Mouse (Mus musculus) kidney, adult 2 months (tissue): ENCODE data around the gene Kif16b.

Experiments used
- CTCF ChIP-seq: fragments of 200-500 bp; conservative IDR thresholded peaks from 2 replicates; pipeline ENCODE4 v1.5.1; 2011; ENCODE audit warnings: low read depth, mild to moderate bottlenecking, control low read depth, low read length, moderate library complexity, mixed read lengths; ENCODE audit not compliant: insufficient read depth, insufficient read length
- POLR2A ChIP-seq: fragments of 200-500 bp; IDR thresholded peaks from one replicate; pipeline ENCODE4 v1.6.1; 2011; ENCODE audit warnings: low read depth, low read length, control low read depth

GRCm38 (mm10) chr2:142625756-142626155 lies 275.6 kb downstream of the Kif16b start:
- TF ChIP-seq CTCF (no peak), POLR2A (no peak)
